Mouse (Mus musculus): ENCODE results near the gene Map4k3.

DNA sequence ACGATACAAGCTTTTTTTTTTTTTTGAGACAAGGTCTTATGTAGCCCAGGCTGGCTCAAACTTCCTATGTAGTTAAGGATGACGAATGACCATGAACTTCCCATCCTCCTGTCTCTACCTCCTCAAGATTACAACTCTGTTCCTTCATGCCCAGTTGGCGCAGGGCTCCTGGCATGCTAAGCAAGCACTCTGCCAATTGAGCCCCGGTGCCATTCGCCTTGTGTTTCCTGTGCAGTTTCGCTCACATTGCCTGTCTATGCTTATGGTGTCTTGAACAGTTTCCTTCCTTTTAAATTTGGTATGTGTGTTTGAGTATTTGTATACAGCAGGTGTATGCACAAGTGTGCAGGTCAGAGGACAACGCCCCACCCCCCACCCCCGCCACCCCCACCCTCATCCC, 182.1 kb downstream of the Map4k3 start:
- no peak for TF ChIP-seq CTCF (IDR thresholded peaks at IDR 0.05; ENCODE audit: low read depth, low read length)
- no peak for TF ChIP-seq EP300 (IDR thresholded peaks at IDR 0.05; ENCODE audit: insufficient read depth, low read depth, low read length)

Measured in ES-Bruce4 (cell line).